Mouse (Mus musculus) forebrain, embryonic 12.5 days (tissue): Measurements from ENCODE around the gene Smtnl1. TPM values are rescaled to one million over a fixed set of nuclear protein-coding genes. Genes with fewer than 3 reads are reported as not detected.

ENCODE experiments used
- ATAC-seq: fragments of 200-750 bp; cut with Nextera tagmentation; 2 replicates; pipeline ENCODE4 v1.8.0; 2017; ENCODE audit warnings: moderate TSS enrichment; ENCODE audit not compliant: low FRiP score
- H3K27ac ChIP-seq: fragments of 300-500 bp; sonication (generic); 2 replicates; pipeline ENCODE4 v1.5.1; 2016; ENCODE audit warnings: mild to moderate bottlenecking
- H3K27me3 ChIP-seq: fragments of 300-500 bp; sonication (generic); 2 replicates; pipeline ENCODE4 v1.6.1; 2016; ENCODE audit warnings: mild to moderate bottlenecking
- H3K36me3 ChIP-seq: fragments of 300-500 bp; sonication (generic); replicated peaks from 2 replicates; pipeline ENCODE4 v1.6.1; 2016; ENCODE audit warnings: mild to moderate bottlenecking
- H3K4me1 ChIP-seq: fragments of 300-500 bp; sonication (generic); 2 replicates; pipeline ENCODE4 v1.6.1; 2016
- H3K4me2 ChIP-seq: fragments of 300-500 bp; sonication (generic); 2 replicates; pipeline ENCODE4 v1.6.1; 2016; ENCODE audit warnings: mild to moderate bottlenecking, moderate library complexity
- H3K4me3 ChIP-seq: fragments of 300-500 bp; sonication (generic); replicated peaks from 2 replicates; pipeline ENCODE4 v1.5.1; 2016; ENCODE audit warnings: mild to moderate bottlenecking
- H3K9ac ChIP-seq: fragments of 300-500 bp; sonication (generic); 2 replicates; pipeline ENCODE4 v1.6.1; 2016; ENCODE audit warnings: mild to moderate bottlenecking
- H3K9me3 ChIP-seq: fragments of 300-500 bp; sonication (generic); 2 replicates; pipeline ENCODE4 v1.6.1; 2016
- WGBS: fragments of 180-500 bp; shearing (Covaris S2); methylation state at CpG from one replicate; pipeline ENCODE4 v1.1.7; 2016; 5-methylcytosine and 5-hydroxymethylcytosine counted together
- polyA plus RNA-seq: library from polyadenylated mRNA; unstranded; fragments of >200 nt; fragmentation: Nextera tagmentation; extraction: Ambion mirVana; gene quantifications from 2 replicates; pipeline ENCODE4 v1.2.1, GENCODE M21; 2016

Smtnl1 gene
- polyA plus RNA-seq, 1 experiment from 2014 or later = not detected

DNA sequence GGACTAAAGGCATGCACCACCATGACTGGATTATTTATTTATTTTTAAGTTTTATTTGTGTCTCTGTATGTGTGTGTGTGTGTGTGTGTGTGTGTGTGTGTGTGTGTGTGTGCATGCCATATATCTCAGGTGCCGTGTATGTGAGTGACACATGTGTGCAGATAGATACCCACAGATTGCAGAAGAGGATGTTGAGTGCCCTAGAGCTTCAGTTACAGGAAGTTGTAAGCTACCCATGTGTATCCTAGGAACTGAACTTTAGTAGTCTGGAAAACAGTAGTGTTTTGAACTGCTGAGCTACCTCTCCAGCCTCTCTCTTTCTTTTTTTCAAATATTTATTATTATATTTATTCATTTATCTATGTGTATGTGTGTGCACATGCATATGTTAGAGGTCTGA lies 39.1 kb downstream of the Smtnl1 start:
- WGBS = 100% methylated on average over 1 of the region's 1 CpGs
- no peak for ATAC-seq
- Histone ChIP-seq H3K4me3 (no peak overlapping the region), H3K36me3 (no peaks in the 10 kb centered on the region), H3K27me3 (no peaks in the 10 kb centered on the region), H3K9me3 (no peaks in the 10 kb centered on the region), H3K4me1 (no peaks in the 10 kb centered on the region), H3K9ac (no peak overlapping the region), H3K4me2 (no peak overlapping the region), H3K27ac (no peak overlapping the region)

DNA sequence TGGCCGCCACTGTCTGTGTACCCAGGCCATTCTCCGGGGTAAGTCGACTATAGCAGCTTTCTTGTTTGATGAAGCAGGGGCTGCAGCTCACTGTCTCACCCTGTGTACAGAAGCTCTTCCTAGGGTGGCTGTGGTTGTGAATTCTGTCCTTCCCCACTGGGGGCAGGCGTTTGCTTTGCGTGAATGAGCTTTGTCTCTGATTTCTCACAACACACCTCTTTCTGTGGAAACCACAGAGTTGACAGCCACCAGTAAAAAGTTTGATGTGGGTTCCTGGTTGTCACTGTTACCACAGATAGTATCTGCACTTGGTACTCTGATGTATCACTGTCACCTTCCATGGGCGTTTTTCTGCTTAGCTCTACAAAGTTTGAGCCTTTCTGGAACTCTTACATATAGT lies 43.2 kb downstream of the Smtnl1 start:
- peaks cover 13% of the 10 kb centered on the region for H3K4me1 ChIP-seq
- no peak overlapping the region for H3K4me3 ChIP-seq
- no peak for ATAC-seq
- H3K9me3 ChIP-seq = no peaks in the 10 kb centered on the region
- no peak overlapping the region for H3K4me2 ChIP-seq
- no peaks in the 10 kb centered on the region for H3K27me3 ChIP-seq
- no peak overlapping the region for H3K27ac ChIP-seq
- H3K36me3 ChIP-seq = no peaks in the 10 kb centered on the region
- 61% methylated on average over 6 of the region's 6 CpGs for WGBS
- H3K9ac ChIP-seq = no peak overlapping the region

DNA sequence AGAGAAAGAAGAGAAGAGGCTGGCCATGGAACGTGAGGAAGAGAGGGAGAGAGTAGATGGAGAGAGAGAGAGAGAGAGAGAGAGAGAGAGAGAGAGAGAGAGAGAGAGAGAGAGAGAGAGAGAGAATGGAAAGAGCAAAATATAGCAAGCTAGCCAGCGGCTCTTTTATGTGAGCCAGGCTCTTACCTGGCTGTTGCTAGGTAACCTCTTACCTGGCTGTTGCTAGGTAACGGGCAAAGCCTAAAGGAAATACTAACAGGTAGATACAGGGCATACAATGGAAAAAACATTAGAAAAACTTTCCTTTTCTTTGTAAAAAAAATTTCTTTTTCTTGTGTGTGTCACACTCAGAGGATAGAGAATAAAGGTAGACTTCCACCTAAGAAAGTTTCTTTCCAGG lies 44.7 kb downstream of the Smtnl1 start:
- 53% methylated on average over 3 of the region's 3 CpGs for WGBS
- Histone ChIP-seq H3K9ac (no peak overlapping the region), H3K36me3 (no peaks in the 10 kb centered on the region), H3K27me3 (no peaks in the 10 kb centered on the region), H3K4me3 (no peak overlapping the region), H3K9me3 (no peaks in the 10 kb centered on the region), H3K4me2 (no peak overlapping the region), H3K4me1 (peaks cover 19% of the 10 kb centered on the region), H3K27ac (no peak overlapping the region)
- ATAC-seq = no peak

DNA sequence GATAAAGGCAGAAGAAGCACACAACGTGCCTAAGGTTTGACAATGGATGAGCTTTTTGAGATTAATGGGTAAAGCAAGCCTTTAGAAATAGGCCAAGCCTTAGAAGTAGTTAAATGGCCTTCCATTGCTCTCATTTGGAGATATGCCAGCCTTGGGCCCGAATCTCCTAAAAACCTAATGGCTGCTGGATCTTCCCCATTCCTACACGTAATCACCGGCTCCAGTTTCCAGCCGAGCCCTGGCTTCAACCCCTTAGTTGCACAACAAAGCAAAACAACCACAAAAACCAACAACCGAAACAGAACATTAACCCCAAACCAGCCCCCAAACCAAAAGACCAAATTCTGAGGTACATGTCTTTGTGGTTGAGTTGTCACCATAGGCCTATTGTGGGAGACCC lies 46.8 kb downstream of the Smtnl1 start:
- WGBS = 79% methylated on average over 6 of the region's 6 CpGs
- no peaks in the 10 kb centered on the region for H3K36me3 ChIP-seq
- H3K4me2 ChIP-seq = no peak overlapping the region
- H3K4me1 ChIP-seq = peaks cover 19% of the 10 kb centered on the region
- H3K27me3 ChIP-seq = no peaks in the 10 kb centered on the region
- H3K9ac ChIP-seq = no peak overlapping the region
- H3K4me3 ChIP-seq = no peak overlapping the region
- ATAC-seq = no peak
- no peaks in the 10 kb centered on the region for H3K9me3 ChIP-seq
- H3K27ac ChIP-seq = peak overlapping the region; percentile 85

DNA sequence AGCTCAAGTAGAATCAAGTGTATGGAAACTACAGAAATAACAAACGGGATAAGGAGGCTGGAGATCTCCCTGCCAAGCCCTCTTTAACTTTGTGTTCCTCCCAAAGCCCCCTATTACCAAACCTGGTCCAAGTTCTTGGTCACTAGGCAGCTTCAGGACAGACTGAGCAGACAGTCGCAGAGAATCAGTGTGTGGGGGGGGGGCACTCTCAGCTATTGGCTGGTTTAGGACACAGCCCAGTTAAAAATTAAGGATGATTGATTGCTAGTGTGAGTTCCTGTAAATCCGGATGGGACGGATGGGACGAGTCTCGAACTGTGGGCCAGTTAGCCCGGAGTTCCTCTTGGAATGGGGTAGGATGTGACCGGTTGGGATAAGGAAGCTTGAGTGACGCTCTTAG lies 47.2 kb downstream of the Smtnl1 start, which contains the start of gene Serping1:
Gene Serping1 (minus strand): TSS at position 204 of the 400 bp plus-strand sequence.
- Histone ChIP-seq H3K4me3 (peak within 1 kb of the TSS; percentile 27), H3K36me3 (no peaks in the 10 kb centered on the region), H3K4me2 (peak within 1 kb of the TSS; percentile 55), H3K9ac (peak within 1 kb of the TSS; percentile 55), H3K27me3 (no peaks in the 10 kb centered on the region), H3K9me3 (no peaks in the 10 kb centered on the region), H3K4me1 (peaks cover 19% of the 10 kb centered on the region), H3K27ac (peak within 1 kb of the TSS; percentile 85)
- ATAC-seq = no peak
- 67% methylated on average over 9 of the region's 9 CpGs for WGBS

DNA sequence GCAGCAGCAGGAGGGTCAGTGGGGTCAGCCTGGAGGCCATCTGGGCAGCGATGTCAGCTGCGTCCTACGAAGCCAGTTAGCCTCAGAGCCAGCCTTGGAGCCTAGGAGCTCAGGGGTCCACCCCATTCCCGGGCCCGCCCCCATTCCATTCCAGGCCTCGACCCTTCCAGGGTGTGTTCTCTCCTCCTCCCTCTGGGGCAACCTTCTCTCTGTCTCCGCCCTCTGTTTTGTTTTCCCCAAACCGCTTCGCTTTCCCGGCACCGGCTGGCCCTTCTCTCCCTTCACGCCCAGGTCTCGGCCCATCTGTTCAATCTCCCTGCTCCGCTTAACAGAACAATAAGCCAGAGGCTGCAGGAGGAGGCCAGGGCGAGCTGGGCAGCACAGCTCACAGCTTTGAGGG lies 47.7 kb downstream of the Smtnl1 start:
- Histone ChIP-seq H3K4me1 (peaks cover 19% of the 10 kb centered on the region), H3K9ac (peak overlapping the region; percentile 55), H3K27ac (peak overlapping the region; percentile 85), H3K27me3 (no peaks in the 10 kb centered on the region), H3K4me2 (peak overlapping the region; percentile 55), H3K36me3 (no peaks in the 10 kb centered on the region), H3K9me3 (no peaks in the 10 kb centered on the region), H3K4me3 (peak overlapping the region; percentile 27)
- WGBS = under 1% methylated on average over 15 of the region's 15 CpGs
- peak; percentile 90 for ATAC-seq

DNA sequence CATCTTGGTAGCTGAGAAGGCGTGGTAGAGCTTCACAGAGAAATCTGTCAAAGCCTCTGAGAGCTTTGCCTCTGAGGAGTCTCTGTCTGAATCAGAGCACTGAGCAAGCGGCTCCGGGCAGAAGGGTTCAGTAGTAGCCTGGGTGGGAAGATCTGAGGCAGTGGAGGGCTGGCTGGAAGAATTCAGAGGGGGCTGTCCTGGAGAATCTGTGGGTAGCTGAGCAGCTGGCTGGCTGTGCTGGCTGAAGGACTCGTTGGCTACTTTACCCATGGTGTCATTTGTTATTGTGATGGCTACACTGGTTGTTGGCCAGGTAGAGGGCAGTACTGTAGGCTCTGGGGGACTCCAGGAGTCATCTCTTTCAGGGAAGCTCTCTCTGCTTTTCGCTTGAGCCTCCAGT lies 49.3 kb downstream of the Smtnl1 start:
- Histone ChIP-seq H3K4me2 (no peak overlapping the region), H3K36me3 (no peaks in the 10 kb centered on the region), H3K4me1 (peaks cover 19% of the 10 kb centered on the region), H3K4me3 (no peak overlapping the region), H3K27ac (no peak overlapping the region), H3K9me3 (no peaks in the 10 kb centered on the region), H3K9ac (no peak overlapping the region), H3K27me3 (no peaks in the 10 kb centered on the region)
- WGBS = 85% methylated on average over 5 of the region's 5 CpGs
- ATAC-seq = no peak

DNA sequence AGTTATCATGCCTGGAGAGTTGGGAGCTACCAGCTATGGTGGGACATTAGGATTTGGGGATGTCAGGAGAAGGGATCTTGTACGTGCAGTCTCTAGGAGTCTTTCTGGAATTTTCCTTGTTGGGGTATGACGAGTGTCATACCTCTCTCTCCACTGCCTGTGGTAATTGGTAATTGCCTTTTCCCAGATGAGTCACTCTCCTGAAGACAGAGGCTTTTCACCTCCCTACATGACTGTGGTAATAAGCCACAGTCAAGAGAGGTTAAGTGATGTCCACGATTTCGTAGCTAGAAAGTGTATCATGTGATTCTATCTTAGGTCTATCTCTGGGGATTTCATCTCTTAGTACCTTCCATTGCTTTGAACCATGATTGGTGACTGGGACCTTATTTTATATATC lies 50.0 kb downstream of the Smtnl1 start:
- Histone ChIP-seq H3K27me3 (no peaks in the 10 kb centered on the region), H3K36me3 (no peaks in the 10 kb centered on the region), H3K9ac (no peak overlapping the region), H3K27ac (no peak overlapping the region), H3K4me3 (no peak overlapping the region), H3K9me3 (no peaks in the 10 kb centered on the region), H3K4me1 (peaks cover 19% of the 10 kb centered on the region), H3K4me2 (no peak overlapping the region)
- no peak for ATAC-seq
- WGBS = 87% methylated on average over 4 of the region's 4 CpGs

DNA sequence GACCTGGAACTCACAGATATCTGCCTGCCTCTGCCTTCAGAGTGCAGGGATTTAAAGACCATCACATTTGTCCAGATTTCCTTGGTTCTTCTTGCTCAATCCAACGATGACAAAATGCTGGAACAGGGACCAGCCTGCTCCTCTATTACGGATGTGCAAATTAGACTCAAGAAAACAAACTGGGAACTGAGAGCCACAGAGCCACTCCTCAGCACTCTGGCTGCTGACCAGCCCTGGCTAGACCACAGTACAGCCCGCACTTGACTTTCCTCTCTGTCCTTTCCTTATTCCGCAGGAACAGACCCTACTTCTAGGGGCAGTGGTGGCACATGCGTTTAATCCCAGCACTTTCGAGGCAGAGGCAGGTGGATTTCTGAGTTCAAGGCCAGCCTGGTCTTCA lies 52.0 kb downstream of the Smtnl1 start:
- peaks cover 18% of the 10 kb centered on the region for H3K4me1 ChIP-seq
- no peaks in the 10 kb centered on the region for H3K9me3 ChIP-seq
- H3K36me3 ChIP-seq = no peaks in the 10 kb centered on the region
- H3K9ac ChIP-seq = no peak overlapping the region
- H3K4me2 ChIP-seq = no peak overlapping the region
- no peak overlapping the region for H3K27ac ChIP-seq
- WGBS = 80% methylated on average over 6 of the region's 6 CpGs
- H3K27me3 ChIP-seq = no peaks in the 10 kb centered on the region
- no peak overlapping the region for H3K4me3 ChIP-seq
- no peak for ATAC-seq

DNA sequence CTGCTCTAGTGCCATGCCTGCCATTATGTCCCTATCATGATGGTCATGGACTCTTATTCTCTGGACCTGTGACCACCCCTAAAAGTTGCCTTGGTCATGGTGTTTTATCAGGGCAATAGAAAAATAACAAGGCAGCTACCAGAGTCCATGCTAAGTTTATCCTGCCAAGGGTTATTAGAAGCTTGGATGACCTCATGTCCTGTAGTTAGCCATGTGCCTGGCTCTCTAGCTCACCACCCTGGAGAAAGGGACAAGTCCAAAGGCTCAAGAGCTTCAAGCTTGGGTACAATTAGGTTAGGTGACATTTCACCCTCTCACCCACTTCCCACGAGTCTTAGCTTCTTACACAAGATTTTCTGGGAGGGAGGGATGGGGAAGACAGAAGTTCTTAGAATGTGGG lies 59.6 kb downstream of the Smtnl1 start:
- Histone ChIP-seq H3K4me1 (peaks cover 5% of the 10 kb centered on the region; the same call in 1 of the 2 replicates), H3K27me3 (no peaks in the 10 kb centered on the region), H3K36me3 (no peaks in the 10 kb centered on the region), H3K9ac (no peak overlapping the region), H3K9me3 (no peaks in the 10 kb centered on the region), H3K4me3 (no peak overlapping the region), H3K4me2 (no peak overlapping the region), H3K27ac (no peak overlapping the region)
- 60% methylated on average over 1 of the region's 1 CpGs for WGBS
- no peak for ATAC-seq

DNA sequence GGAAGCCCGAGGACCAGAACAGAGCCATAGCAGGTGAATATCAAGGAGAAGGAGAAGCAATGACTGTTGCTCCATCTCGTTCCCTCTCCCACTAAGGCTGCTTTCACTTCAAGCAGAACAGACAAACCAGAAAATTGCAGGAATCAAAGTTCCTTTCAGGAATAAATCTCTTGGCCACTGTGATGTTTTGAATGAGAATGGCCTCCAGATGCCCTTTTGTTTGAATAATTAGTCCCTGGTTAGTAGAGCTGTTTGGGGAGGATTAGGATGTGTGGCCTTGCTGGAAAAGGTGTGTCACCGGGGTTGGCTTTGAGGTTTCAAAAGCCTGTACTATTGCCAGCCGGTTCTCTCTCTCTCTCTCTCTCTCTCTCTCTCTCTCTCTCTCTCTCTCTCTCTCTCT lies 60.2 kb downstream of the Smtnl1 start:
- Histone ChIP-seq H3K27ac (no peak overlapping the region), H3K4me1 (peaks cover 5% of the 10 kb centered on the region; the same call in 1 of the 2 replicates), H3K36me3 (no peaks in the 10 kb centered on the region), H3K9me3 (no peaks in the 10 kb centered on the region), H3K9ac (no peak overlapping the region), H3K4me2 (no peak overlapping the region), H3K27me3 (no peaks in the 10 kb centered on the region), H3K4me3 (no peak overlapping the region)
- WGBS = 27% methylated on average over 4 of the region's 4 CpGs
- ATAC-seq = no peak

DNA sequence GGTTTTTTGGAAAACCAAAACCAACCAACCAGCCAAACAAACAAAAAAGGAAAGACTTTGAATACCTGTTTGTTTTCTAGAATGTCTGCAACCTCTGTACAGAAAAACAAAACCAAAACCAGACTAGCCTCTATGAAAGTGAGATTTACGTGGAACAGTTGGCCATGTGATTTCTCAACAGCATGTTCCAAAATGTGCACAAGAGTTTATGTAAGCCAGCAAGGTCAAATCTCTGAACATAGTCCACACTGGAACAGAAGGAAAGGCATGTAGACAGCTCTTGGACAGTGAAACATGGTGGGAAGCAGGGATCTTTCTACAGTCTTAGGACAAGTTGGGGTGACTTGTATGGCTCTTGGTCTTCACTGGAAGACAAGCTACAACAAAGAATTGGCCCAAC lies 60.6 kb downstream of the Smtnl1 start:
- no peaks in the 10 kb centered on the region for H3K9me3 ChIP-seq
- no peak overlapping the region for H3K4me2 ChIP-seq
- no peak overlapping the region for H3K27ac ChIP-seq
- no peak for ATAC-seq
- WGBS = 91% methylated on average over 1 of the region's 1 CpGs
- H3K4me1 ChIP-seq = peaks cover 5% of the 10 kb centered on the region; the same call in 1 of the 2 replicates
- no peaks in the 10 kb centered on the region for H3K27me3 ChIP-seq
- H3K9ac ChIP-seq = no peak overlapping the region
- no peaks in the 10 kb centered on the region for H3K36me3 ChIP-seq
- H3K4me3 ChIP-seq = no peak overlapping the region

DNA sequence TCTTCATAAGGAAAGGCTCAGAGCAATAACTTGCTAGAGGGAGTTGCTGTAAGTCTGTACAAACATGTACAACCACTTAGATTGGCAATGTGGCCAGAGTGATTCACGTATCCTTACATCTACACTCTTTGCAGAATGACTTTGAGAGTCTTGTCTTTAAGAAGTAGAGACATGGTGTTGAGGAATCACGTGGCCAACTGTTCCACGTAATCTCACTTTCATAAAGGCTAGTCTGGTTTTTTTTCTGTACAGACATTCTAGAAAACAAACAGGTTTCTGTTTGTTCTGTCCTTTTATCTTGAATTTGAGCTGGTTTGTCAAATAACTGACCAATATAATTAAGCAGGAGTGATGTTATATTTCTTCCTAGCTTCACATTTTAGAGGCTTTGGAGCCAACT lies 61.1 kb downstream of the Smtnl1 start:
- Histone ChIP-seq H3K4me3 (no peak overlapping the region), H3K27ac (no peak overlapping the region), H3K36me3 (no peaks in the 10 kb centered on the region), H3K9ac (no peak overlapping the region), H3K9me3 (no peaks in the 10 kb centered on the region), H3K4me2 (no peak overlapping the region), H3K4me1 (peaks cover 5% of the 10 kb centered on the region; the same call in 1 of the 2 replicates), H3K27me3 (no peaks in the 10 kb centered on the region)
- 92% methylated on average over 3 of the region's 3 CpGs for WGBS
- ATAC-seq = no peak
